ENCODE assay signal across 1 mouse cellular context in the genomic region with DNA sequence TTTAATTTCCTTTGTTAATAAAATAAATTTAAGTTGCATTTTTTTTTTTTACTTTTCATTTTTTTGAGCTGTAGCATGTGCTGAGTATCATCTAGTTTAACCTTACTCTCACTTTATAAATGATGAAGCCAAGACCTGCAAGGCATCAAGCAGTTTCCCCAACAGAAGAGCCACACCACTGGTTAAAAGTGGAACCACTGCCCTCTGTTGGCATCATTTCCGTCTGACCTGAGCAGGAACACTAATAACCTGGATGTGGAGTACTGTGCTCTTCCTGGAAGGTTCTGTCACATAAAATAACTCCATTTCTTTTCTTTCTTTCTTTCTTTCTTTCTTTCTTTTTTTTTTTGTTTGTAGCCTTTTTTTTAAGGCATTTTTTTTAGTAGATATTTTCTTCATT.
TF ChIP-seq lines count a peak whose summit lies in the region.

No protein-coding gene starts in this region.

TF ChIP-seq in CH12.LX, 34 proteins besides CTCF, POLR2A, EP300 and RAD21 (continued from another document):
- TF ChIP-seq ZKSCAN1 (IDR thresholded peaks at IDR 0.05; ENCODE audit: borderline replicate concordance, low read depth, low read length) (no peak), MYC (IDR thresholded peaks at IDR 0.05; ENCODE audit: low read depth, low read length) (no peak), UBTF (IDR thresholded peaks at IDR 0.05; ENCODE audit: low read depth, low read length) (no peak)
TF ChIP-seq in CH12.LX: peak in this region for 1.
